Mouse (Mus musculus): ENCODE results near the gene Oas2. TPM values are rescaled to one million over a fixed set of nuclear protein-coding genes. Genes with fewer than 3 reads are reported as not detected.

Gene Oas2
- polyA plus RNA-seq, 1 experiment: 22.4 TPM

GRCm38 (mm10) chr5:120703660-120704059 is 46.0 kb downstream of the Oas2 start:
- Histone ChIP-seq H3K4me3 (ENCODE audit: control insufficient read depth, insufficient read depth, low read length) (no peak overlapping the region), H3K4me1 (replicated peaks; ENCODE audit: control insufficient read depth, insufficient read depth, low read length) (peaks cover 4% of the 10 kb centered on the region; the same call in 1 of the 2 replicates), H3K36me3 (ENCODE audit: control insufficient read depth, insufficient read depth, low read length) (no peaks in the 10 kb centered on the region), H3K27ac (ENCODE audit: control insufficient read depth, insufficient read depth, low read length) (no peak overlapping the region), H3K27me3 (ENCODE audit: control insufficient read depth, insufficient read depth, low read length) (no peaks in the 10 kb centered on the region)
- no peak for DNase-seq
- 94% methylated on average over 3 of the region's 3 CpGs for WGBS
- TF ChIP-seq POLR2A (IDR thresholded peaks at IDR 0.05; ENCODE audit: control insufficient read depth, extremely low read depth, insufficient read depth, low read length, poor library complexity) (no peak), CTCF (IDR thresholded peaks at IDR 0.05; ENCODE audit: borderline replicate concordance, control insufficient read depth, extremely low read depth, insufficient read depth, low read length, poor library complexity) (no peak)

- peaks cover 4% of the 10 kb centered on the region; the same call in 1 of the 2 replicates for H3K4me1 ChIP-seq (replicated peaks; ENCODE audit: control insufficient read depth, insufficient read depth, low read length)
- no peaks in the 10 kb centered on the region for H3K36me3 ChIP-seq (ENCODE audit: control insufficient read depth, insufficient read depth, low read length)
- H3K27me3 ChIP-seq (ENCODE audit: control insufficient read depth, insufficient read depth, low read length): no peaks in the 10 kb centered on the region
- H3K4me3 ChIP-seq (ENCODE audit: control insufficient read depth, insufficient read depth, low read length): no peak overlapping the region
- WGBS: 80% methylated on average over 2 of the region's 2 CpGs
- no peak overlapping the region for H3K27ac ChIP-seq (ENCODE audit: control insufficient read depth, insufficient read depth, low read length)
- DNase-seq: no peak
- TF ChIP-seq CTCF (IDR thresholded peaks at IDR 0.05; ENCODE audit: borderline replicate concordance, control insufficient read depth, extremely low read depth, insufficient read depth, low read length, poor library complexity): no peak
- TF ChIP-seq POLR2A (IDR thresholded peaks at IDR 0.05; ENCODE audit: control insufficient read depth, extremely low read depth, insufficient read depth, low read length, poor library complexity): no peak
Observed at GRCm38 (mm10) chr5:120702969-120703368, 46.7 kb downstream of the Oas2 start.

GRCm38 (mm10) chr5:120702421-120702820 is 47.2 kb downstream of the Oas2 start:
- no peak for DNase-seq
- Histone ChIP-seq H3K27ac (ENCODE audit: control insufficient read depth, insufficient read depth, low read length) (no peak overlapping the region), H3K4me3 (ENCODE audit: control insufficient read depth, insufficient read depth, low read length) (no peak overlapping the region), H3K36me3 (ENCODE audit: control insufficient read depth, insufficient read depth, low read length) (no peaks in the 10 kb centered on the region), H3K4me1 (replicated peaks; ENCODE audit: control insufficient read depth, insufficient read depth, low read length) (peaks cover 4% of the 10 kb centered on the region; the same call in 1 of the 2 replicates), H3K27me3 (ENCODE audit: control insufficient read depth, insufficient read depth, low read length) (no peaks in the 10 kb centered on the region)
- TF ChIP-seq CTCF (IDR thresholded peaks at IDR 0.05; ENCODE audit: borderline replicate concordance, control insufficient read depth, extremely low read depth, insufficient read depth, low read length, poor library complexity) (no peak), POLR2A (IDR thresholded peaks at IDR 0.05; ENCODE audit: control insufficient read depth, extremely low read depth, insufficient read depth, low read length, poor library complexity) (no peak)
- WGBS: 96% methylated on average over 4 of the region's 4 CpGs

- Histone ChIP-seq H3K27me3 (ENCODE audit: control insufficient read depth, insufficient read depth, low read length) (no peaks in the 10 kb centered on the region), H3K36me3 (ENCODE audit: control insufficient read depth, insufficient read depth, low read length) (no peaks in the 10 kb centered on the region), H3K27ac (ENCODE audit: control insufficient read depth, insufficient read depth, low read length) (no peak overlapping the region), H3K4me1 (replicated peaks; ENCODE audit: control insufficient read depth, insufficient read depth, low read length) (peaks cover 11% of the 10 kb centered on the region), H3K4me3 (ENCODE audit: control insufficient read depth, insufficient read depth, low read length) (no peak overlapping the region)
- no peak for DNase-seq
- TF ChIP-seq CTCF (IDR thresholded peaks at IDR 0.05; ENCODE audit: borderline replicate concordance, control insufficient read depth, extremely low read depth, insufficient read depth, low read length, poor library complexity): no peak
- TF ChIP-seq POLR2A (IDR thresholded peaks at IDR 0.05; ENCODE audit: control insufficient read depth, extremely low read depth, insufficient read depth, low read length, poor library complexity): no peak
- WGBS: 81% methylated on average over 11 of the region's 11 CpGs
Observed at GRCm38 (mm10) chr5:120700996-120701790, 48.5 kb downstream of the Oas2 start.

- H3K36me3 ChIP-seq (ENCODE audit: control insufficient read depth, insufficient read depth, low read length): no peaks in the 10 kb centered on the region
- peaks cover 16% of the 10 kb centered on the region for H3K4me1 ChIP-seq (replicated peaks; ENCODE audit: control insufficient read depth, insufficient read depth, low read length)
- no peak overlapping the region for H3K27ac ChIP-seq (ENCODE audit: control insufficient read depth, insufficient read depth, low read length)
- peaks cover 7% of the 10 kb centered on the region for H3K27me3 ChIP-seq (ENCODE audit: control insufficient read depth, insufficient read depth, low read length)
- 93% methylated on average over 16 of the region's 16 CpGs for WGBS
- TF ChIP-seq POLR2A (IDR thresholded peaks at IDR 0.05; ENCODE audit: control insufficient read depth, extremely low read depth, insufficient read depth, low read length, poor library complexity) (no peak), CTCF (IDR thresholded peaks at IDR 0.05; ENCODE audit: borderline replicate concordance, control insufficient read depth, extremely low read depth, insufficient read depth, low read length, poor library complexity) (no peak)
- no peak overlapping the region for H3K4me3 ChIP-seq (ENCODE audit: control insufficient read depth, insufficient read depth, low read length)
- no peak for DNase-seq
Observed at GRCm38 (mm10) chr5:120698801-120699391, 50.8 kb downstream of the Oas2 start.

- H3K4me1 ChIP-seq (replicated peaks; ENCODE audit: control insufficient read depth, insufficient read depth, low read length): peaks cover 16% of the 10 kb centered on the region
- H3K4me3 ChIP-seq (ENCODE audit: control insufficient read depth, insufficient read depth, low read length): no peak overlapping the region
- TF ChIP-seq POLR2A (IDR thresholded peaks at IDR 0.05; ENCODE audit: control insufficient read depth, extremely low read depth, insufficient read depth, low read length, poor library complexity): no peak
- no peak for TF ChIP-seq CTCF (IDR thresholded peaks at IDR 0.05; ENCODE audit: borderline replicate concordance, control insufficient read depth, extremely low read depth, insufficient read depth, low read length, poor library complexity)
- no peak overlapping the region for H3K27ac ChIP-seq (ENCODE audit: control insufficient read depth, insufficient read depth, low read length)
- 84% methylated on average over 3 of the region's 3 CpGs for WGBS
- H3K27me3 ChIP-seq (ENCODE audit: control insufficient read depth, insufficient read depth, low read length): peaks cover 7% of the 10 kb centered on the region
- DNase-seq: no peak
- H3K36me3 ChIP-seq (ENCODE audit: control insufficient read depth, insufficient read depth, low read length): no peaks in the 10 kb centered on the region
Observed at GRCm38 (mm10) chr5:120698181-120698580, 51.5 kb downstream of the Oas2 start.
